Mouse (Mus musculus) limb, embryonic 14.5 days (tissue): Measurements from ENCODE around the gene Gm20388. TPM values are rescaled to one million over a fixed set of nuclear protein-coding genes. Genes with fewer than 3 reads are reported as not detected.

Experiments
- ATAC-seq: fragments of 200-750 bp; cut with Nextera tagmentation; 2 replicates; pipeline ENCODE4 v1.8.0; 2017; ENCODE audit warnings: low read depth, moderate number of reproducible peaks, moderate TSS enrichment; ENCODE audit not compliant: low FRiP score
- DNase-seq: peaks from one replicate; pipeline ENCODE4 v3.0.0-alpha.2; 2015; ENCODE audit warnings: low spot score
- H3K27ac ChIP-seq: fragments of 300-500 bp; sonication (generic); replicated peaks from 2 replicates; pipeline ENCODE4 v1.5.1; 2014; ENCODE audit warnings: low read depth, mild to moderate bottlenecking, low read length, moderate library complexity, mixed read lengths
- H3K27me3 ChIP-seq: fragments of 300-500 bp; sonication (generic); 2 replicates; pipeline ENCODE4 v1.6.1; 2014; ENCODE audit warnings: low read length, mixed read lengths; ENCODE audit not compliant: control insufficient read depth, insufficient read depth
- H3K36me3 ChIP-seq: fragments of 300-500 bp; sonication (generic); 2 replicates; pipeline ENCODE4 v1.6.1; 2014; ENCODE audit warnings: mild to moderate bottlenecking, low read length, moderate library complexity, mixed read lengths; ENCODE audit not compliant: control insufficient read depth, insufficient read depth
- H3K4me1 ChIP-seq: fragments of 300-500 bp; sonication (generic); 2 replicates; pipeline ENCODE4 v1.6.1; 2014; ENCODE audit warnings: antibody characterized with exemption, low read length, mixed read lengths; ENCODE audit not compliant: control insufficient read depth, insufficient read depth
- H3K4me2 ChIP-seq: fragments of 300-500 bp; sonication (generic); replicated peaks from 2 replicates; pipeline ENCODE4 v1.6.1; 2014; ENCODE audit warnings: low read depth, mild to moderate bottlenecking, low read length, moderate library complexity; ENCODE audit not compliant: severe bottlenecking
- H3K4me3 ChIP-seq: fragments of 300-500 bp; sonication (generic); replicated peaks from 2 replicates; pipeline ENCODE4 v1.5.1; 2014; ENCODE audit warnings: low read length
- H3K9ac ChIP-seq: fragments of 300-500 bp; sonication (generic); 2 replicates; pipeline ENCODE4 v1.6.1; 2014; ENCODE audit warnings: mild to moderate bottlenecking, low read depth, low read length, moderate library complexity; ENCODE audit not compliant: severe bottlenecking
- H3K9me3 ChIP-seq: fragments of 300-500 bp; sonication (generic); 2 replicates; pipeline ENCODE4 v1.6.1; 2016; ENCODE audit warnings: low read length; ENCODE audit not compliant: control insufficient read depth
- POLR2A ChIP-seq: fragments of 200-500 bp; IDR thresholded peaks from 2 replicates; pipeline ENCODE4 v1.8.0; 2012; ENCODE audit warnings: inconsistent platforms, mild to moderate bottlenecking, moderate library complexity, borderline replicate concordance; ENCODE audit not compliant: insufficient read depth, insufficient read length; ENCODE audit errors: extremely low read depth
- WGBS: fragments of 180-500 bp; shearing (Covaris S2); extraction: QIAGEN DNeasy Blood & Tissue Kit; methylation state at CpG from one replicate; pipeline ENCODE4 v1.1.7; 2014; 5-methylcytosine and 5-hydroxymethylcytosine counted together
- polyA plus RNA-seq, 2 experiments: library from polyadenylated mRNA; depleted of rRNA in 1 of 2; stranded (reverse) in 1 of 2; unstranded in 1 of 2; fragments of >200 nt; fragmentation: Nextera tagmentation in 1 of 2; extraction: Ambion mirVana in 1 of 2; gene quantifications; 2 replicates each; pipeline versions ENCODE4 v1.2.1 to v1.2.3; 2012 to 2014

Gene Gm20388
- polyA plus RNA-seq, 2 experiments = 1.9 to 49.9 TPM

DNA sequence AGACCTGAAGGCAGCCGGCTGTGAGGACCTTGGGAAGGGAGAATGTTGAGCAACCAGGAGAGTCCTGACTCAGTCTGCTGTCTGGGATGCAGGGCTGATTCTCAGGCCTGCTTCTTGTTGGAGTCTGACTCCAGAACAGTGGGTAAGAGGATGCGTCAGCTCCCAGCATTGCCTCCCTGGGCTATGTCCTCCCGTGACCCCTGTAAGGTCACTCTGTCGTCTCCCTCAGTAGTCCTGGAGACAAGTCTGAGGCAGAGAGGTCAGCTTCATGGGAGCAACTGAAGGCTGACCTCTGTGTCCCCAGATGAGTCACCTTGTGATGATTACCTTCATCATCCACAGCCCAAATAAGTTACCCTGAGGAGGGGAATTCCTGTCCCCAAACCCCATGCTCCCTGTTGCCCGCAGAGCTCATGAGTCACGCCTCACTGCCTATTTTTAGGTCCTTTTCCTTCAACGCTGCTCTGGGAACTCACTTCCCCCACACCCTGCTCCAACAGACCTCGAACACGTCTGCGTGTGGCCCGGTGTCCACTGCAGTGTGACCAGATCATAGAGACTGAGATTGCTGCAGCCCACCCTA lies 2234.2 kb downstream of the Gm20388 start:
- no peak overlapping the region for H3K27ac ChIP-seq
- no peaks in the 10 kb centered on the region for H3K9me3 ChIP-seq
- 73% methylated on average over 11 of the region's 11 CpGs for WGBS
- no peak overlapping the region for H3K4me2 ChIP-seq
- no peak for DNase-seq
- no peak for TF ChIP-seq POLR2A
- H3K4me3 ChIP-seq = no peak overlapping the region
- H3K27me3 ChIP-seq = no peaks in the 10 kb centered on the region
- no peak overlapping the region for H3K9ac ChIP-seq
- H3K36me3 ChIP-seq = no peaks in the 10 kb centered on the region
- no peak for ATAC-seq
- peaks cover 9% of the 10 kb centered on the region; the same call in 1 of the 2 replicates for H3K4me1 ChIP-seq

GRCm38 (mm10) chr8:122149045-122149444 lies 2238.4 kb downstream of the Gm20388 start:
- H3K9ac ChIP-seq = no peak overlapping the region
- H3K27ac ChIP-seq = no peak overlapping the region
- H3K4me1 ChIP-seq = peaks cover 11% of the 10 kb centered on the region; the same call in 1 of the 2 replicates
- 74% methylated on average over 4 of the region's 4 CpGs for WGBS
- H3K27me3 ChIP-seq = no peaks in the 10 kb centered on the region
- ATAC-seq (no peak), DNase-seq (no peak)
- H3K4me2 ChIP-seq = no peak overlapping the region
- no peaks in the 10 kb centered on the region for H3K36me3 ChIP-seq
- no peak for TF ChIP-seq POLR2A
- H3K9me3 ChIP-seq = no peaks in the 10 kb centered on the region
- H3K4me3 ChIP-seq = no peak overlapping the region

DNA sequence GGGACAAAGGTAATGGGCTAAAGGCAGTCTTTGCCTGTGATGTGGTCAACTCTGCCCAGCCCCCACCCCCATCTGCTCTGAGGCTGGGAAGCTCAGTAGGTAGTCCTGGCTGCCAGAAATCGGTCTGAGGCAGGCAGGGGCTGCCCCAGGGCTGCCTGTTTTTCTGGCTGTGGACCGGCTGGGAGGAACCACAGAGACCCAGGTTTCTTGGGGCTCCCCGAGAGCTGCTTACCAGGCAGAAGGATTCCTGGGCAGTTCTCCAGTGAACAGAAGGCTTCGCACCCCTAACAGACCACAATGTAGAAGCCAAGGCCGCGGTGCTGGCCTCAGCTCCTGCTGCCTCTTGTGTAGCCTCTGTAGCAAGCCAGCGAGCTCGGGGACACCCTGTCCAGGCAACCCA lies 2239.0 kb downstream of the Gm20388 start:
- Histone ChIP-seq H3K27ac (no peak overlapping the region), H3K27me3 (no peaks in the 10 kb centered on the region), H3K4me2 (no peak overlapping the region), H3K9me3 (no peaks in the 10 kb centered on the region), H3K4me3 (no peak overlapping the region), H3K36me3 (no peaks in the 10 kb centered on the region), H3K9ac (no peak overlapping the region), H3K4me1 (peaks cover 11% of the 10 kb centered on the region; the same call in 1 of the 2 replicates)
- WGBS = 72% methylated on average over 8 of the region's 8 CpGs
- ATAC-seq (no peak), DNase-seq (no peak)
- TF ChIP-seq POLR2A = no peak

- 76% methylated on average over 3 of the region's 3 CpGs for WGBS
- DNase-seq = no peak
- peaks cover 16% of the 10 kb centered on the region for H3K4me1 ChIP-seq
- TF ChIP-seq POLR2A = no peak
- no peak overlapping the region for H3K4me2 ChIP-seq
- H3K27me3 ChIP-seq = no peaks in the 10 kb centered on the region
- H3K36me3 ChIP-seq = no peaks in the 10 kb centered on the region
- H3K9ac ChIP-seq = no peak overlapping the region
- no peaks in the 10 kb centered on the region for H3K9me3 ChIP-seq
- H3K4me3 ChIP-seq = no peak overlapping the region
- no peak for ATAC-seq
- no peak overlapping the region for H3K27ac ChIP-seq
These were observed 2240.9 kb downstream of the Gm20388 start for GRCm38 (mm10) chr8:122151541-122151940.

DNA sequence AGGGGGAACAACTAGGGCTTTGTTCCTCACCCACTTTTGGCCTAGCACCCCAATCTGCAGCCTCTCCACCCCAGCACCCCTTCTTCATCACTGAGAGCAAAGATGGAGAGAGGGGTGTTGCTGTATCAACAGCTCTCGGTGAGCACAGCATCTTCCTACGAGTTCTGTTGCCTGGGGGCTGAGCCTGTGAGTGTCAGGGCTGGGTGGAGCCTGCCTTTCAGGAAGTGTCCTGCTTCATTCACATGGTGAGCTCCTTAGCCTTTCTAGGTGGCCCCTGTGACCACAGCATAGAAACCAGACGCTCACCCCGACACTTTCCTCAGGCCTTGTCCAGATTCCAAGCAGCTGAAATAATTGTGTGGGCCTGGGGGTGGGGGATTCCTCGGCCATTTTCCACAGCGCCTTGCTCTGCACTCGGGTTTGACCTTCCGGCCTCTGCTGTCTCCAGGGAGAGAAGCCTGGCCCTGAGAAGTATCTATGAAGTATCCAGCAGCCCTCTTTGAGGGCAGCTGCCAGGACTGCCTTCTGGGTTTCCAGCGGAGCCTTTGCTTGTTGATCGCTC lies 2244.5 kb downstream of the Gm20388 start:
- Histone ChIP-seq H3K4me3 (no peak overlapping the region), H3K9ac (no peak overlapping the region; the same call in 1 of the 2 replicates), H3K4me1 (peaks cover 8% of the 10 kb centered on the region), H3K27ac (no peak overlapping the region), H3K9me3 (no peaks in the 10 kb centered on the region), H3K27me3 (no peaks in the 10 kb centered on the region), H3K36me3 (no peaks in the 10 kb centered on the region), H3K4me2 (no peak overlapping the region)
- 32% methylated on average over 10 of the region's 10 CpGs for WGBS
- ATAC-seq = no peak
- no peak for DNase-seq
- TF ChIP-seq POLR2A = no peak

DNA sequence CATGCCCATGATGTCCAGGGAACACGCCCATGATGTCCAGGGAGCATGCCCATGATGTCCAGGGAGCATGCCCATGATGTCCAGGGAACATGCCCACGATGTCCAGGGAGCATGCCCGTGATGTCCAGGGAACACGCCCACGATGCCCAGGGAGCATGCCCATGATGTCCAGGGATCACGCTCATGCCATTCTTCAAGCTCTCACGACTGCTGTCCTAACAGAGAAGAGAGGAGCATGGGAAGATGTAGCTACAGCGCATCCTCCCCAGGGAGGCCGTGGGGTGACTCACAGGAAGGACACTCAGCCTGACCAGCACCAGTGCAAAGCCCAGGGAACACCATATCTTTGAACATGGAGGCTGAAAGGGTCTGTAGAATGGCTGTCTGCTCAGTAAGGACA lies 2245.3 kb downstream of the Gm20388 start:
- DNase-seq = no peak
- Histone ChIP-seq H3K27ac (no peak overlapping the region), H3K9ac (no peak overlapping the region), H3K27me3 (no peaks in the 10 kb centered on the region), H3K36me3 (no peaks in the 10 kb centered on the region), H3K4me2 (no peak overlapping the region), H3K4me1 (peaks cover 8% of the 10 kb centered on the region), H3K4me3 (no peak overlapping the region), H3K9me3 (no peaks in the 10 kb centered on the region)
- no peak for TF ChIP-seq POLR2A
- no peak for ATAC-seq
- WGBS = 97% methylated on average over 9 of the region's 9 CpGs
